Mouse (Mus musculus) ES-Bruce4 (cell line): ENCODE data around the gene Nhlrc4. TPM values are rescaled to one million over a fixed set of nuclear protein-coding genes. Genes with fewer than 3 reads are reported as not detected.

Experiments used
- H3K27ac ChIP-seq: 2 replicates; pipeline ENCODE4 v1.5.1; 2012; ENCODE audit warnings: low read length, inconsistent platforms; ENCODE audit not compliant: insufficient read depth
- H3K27me3 ChIP-seq: 2 replicates; pipeline ENCODE4 v1.6.1; 2012; ENCODE audit warnings: mild to moderate bottlenecking, low read length, inconsistent platforms; ENCODE audit not compliant: control insufficient read depth, poor library complexity, insufficient read depth, severe bottlenecking
- H3K36me3 ChIP-seq: 2 replicates; pipeline ENCODE4 v1.6.1; 2012; ENCODE audit warnings: inconsistent platforms, mild to moderate bottlenecking, low read length, moderate library complexity; ENCODE audit not compliant: control insufficient read depth, poor library complexity, insufficient read depth, severe bottlenecking
- H3K4me1 ChIP-seq: one replicate; pipeline ENCODE4 v1.8.1; 2011; ENCODE audit warnings: low read length; ENCODE audit not compliant: control insufficient read depth, insufficient read depth
- H3K4me3 ChIP-seq: 2 replicates; pipeline ENCODE4 v1.5.1; 2011; ENCODE audit warnings: low read depth, mild to moderate bottlenecking, low read length
- H3K9ac ChIP-seq: 2 replicates; pipeline ENCODE4 v1.6.1; 2012; ENCODE audit warnings: low read depth, mild to moderate bottlenecking, inconsistent platforms; ENCODE audit not compliant: poor library complexity, severe bottlenecking
- H3K9me3 ChIP-seq: replicated peaks from 2 replicates; pipeline ENCODE4 v1.6.1; 2012; ENCODE audit warnings: mild to moderate bottlenecking, low read length, inconsistent platforms; ENCODE audit not compliant: control insufficient read depth, poor library complexity, insufficient read depth, severe bottlenecking
- CTCF ChIP-seq: IDR thresholded peaks from one replicate; pipeline ENCODE4 v1.8.1; 2011; ENCODE audit warnings: low read depth, low read length
- EP300 ChIP-seq: IDR thresholded peaks from 2 replicates; pipeline ENCODE4 v1.6.1; 2011; ENCODE audit warnings: low read depth, low read length; ENCODE audit not compliant: insufficient read depth
- POLR2A ChIP-seq: IDR thresholded peaks from one replicate; pipeline ENCODE4 v1.8.1; 2011; ENCODE audit warnings: low read length; ENCODE audit not compliant: insufficient read depth
- polyA plus RNA-seq: library from polyadenylated mRNA; stranded (reverse); fragments of >200 nt; gene quantifications from 2 replicates; pipeline ENCODE4 v1.2.4, GENCODE M21; 2011; ENCODE audit warnings: low read depth; ENCODE audit not compliant: missing spikeins, insufficient read depth, insufficient read length

Gene Nhlrc4
- polyA plus RNA-seq, 1 experiment, result not detected

DNA sequence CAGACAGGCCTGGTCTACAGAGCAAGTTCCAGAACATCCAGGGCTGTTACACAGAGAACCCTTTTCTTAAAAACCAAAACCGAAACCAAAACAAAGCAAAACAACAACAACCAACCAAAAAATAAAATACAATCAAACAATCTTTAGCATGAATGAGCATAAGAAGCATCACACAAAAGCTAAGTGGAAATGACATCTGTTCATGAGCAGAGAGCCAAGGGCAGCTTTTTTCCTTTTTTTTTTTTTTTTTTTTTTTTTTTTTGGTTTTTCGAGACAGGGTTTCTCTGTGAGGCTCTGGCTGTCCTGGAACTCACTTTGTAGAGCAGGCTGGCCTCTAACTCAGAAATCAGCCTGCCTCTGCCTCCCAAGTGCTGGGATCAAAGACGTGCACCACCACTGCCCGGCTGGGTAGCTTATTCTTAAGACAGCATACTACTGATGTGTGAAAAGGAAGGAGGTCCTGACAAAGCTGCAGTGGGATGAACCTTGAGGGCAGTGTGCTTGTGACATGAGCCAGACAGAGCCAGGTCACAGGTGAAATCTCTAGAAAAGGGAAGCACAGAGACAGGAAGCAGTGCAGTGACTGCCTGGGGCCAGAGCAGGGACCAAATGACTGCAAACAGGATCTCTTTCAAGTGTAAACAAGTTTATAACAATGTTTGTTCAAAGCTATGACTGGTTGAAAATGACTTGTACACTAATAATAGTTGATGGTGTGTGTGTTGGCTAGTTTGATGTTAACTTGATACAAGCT is 26.4 kb upstream of the Nhlrc4 start:
- no peak overlapping the region for H3K9ac ChIP-seq
- H3K27ac ChIP-seq, result no peak overlapping the region
- H3K9me3 ChIP-seq, result no peaks in the 10 kb centered on the region
- TF ChIP-seq EP300 (no peak), CTCF (no peak), POLR2A (no peak)
- no peaks in the 10 kb centered on the region for H3K27me3 ChIP-seq
- no peaks in the 10 kb centered on the region for H3K36me3 ChIP-seq
- no peak overlapping the region for H3K4me3 ChIP-seq
- no peaks in the 10 kb centered on the region for H3K4me1 ChIP-seq

DNA sequence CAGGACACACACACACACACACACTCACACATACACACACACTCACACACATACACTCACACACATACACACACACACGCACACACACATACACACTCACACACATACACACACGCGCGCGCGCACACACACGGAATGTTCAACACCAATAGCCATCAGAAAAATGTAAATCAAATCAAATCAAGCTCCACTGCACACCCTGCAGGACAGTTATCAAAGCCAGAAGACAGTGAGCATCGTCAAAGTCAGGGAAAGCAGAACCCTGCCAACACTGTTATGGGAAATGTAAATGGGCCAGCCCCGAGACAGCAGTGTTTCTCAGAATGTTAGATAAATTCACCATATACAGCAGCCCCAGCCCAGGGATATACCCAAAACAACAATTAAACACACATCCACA is 25.7 kb upstream of the Nhlrc4 start:
- no peak for TF ChIP-seq POLR2A
- TF ChIP-seq EP300, result no peak
- TF ChIP-seq CTCF, result no peak
- H3K9me3 ChIP-seq, result no peaks in the 10 kb centered on the region

GRCm38 (mm10) chr17:25968176-25968575 is 23.4 kb upstream of the Nhlrc4 start:
- Histone ChIP-seq H3K9ac (no peak overlapping the region), H3K9me3 (no peaks in the 10 kb centered on the region)

More for the DNA sequence above, 25.7 kb upstream of the Nhlrc4 start:
- no peaks in the 10 kb centered on the region for H3K36me3 ChIP-seq
- no peak overlapping the region for H3K4me3 ChIP-seq
- no peak overlapping the region for H3K27ac ChIP-seq
- no peaks in the 10 kb centered on the region for H3K27me3 ChIP-seq
- no peaks in the 10 kb centered on the region for H3K4me1 ChIP-seq
- H3K9ac ChIP-seq, result no peak overlapping the region

DNA sequence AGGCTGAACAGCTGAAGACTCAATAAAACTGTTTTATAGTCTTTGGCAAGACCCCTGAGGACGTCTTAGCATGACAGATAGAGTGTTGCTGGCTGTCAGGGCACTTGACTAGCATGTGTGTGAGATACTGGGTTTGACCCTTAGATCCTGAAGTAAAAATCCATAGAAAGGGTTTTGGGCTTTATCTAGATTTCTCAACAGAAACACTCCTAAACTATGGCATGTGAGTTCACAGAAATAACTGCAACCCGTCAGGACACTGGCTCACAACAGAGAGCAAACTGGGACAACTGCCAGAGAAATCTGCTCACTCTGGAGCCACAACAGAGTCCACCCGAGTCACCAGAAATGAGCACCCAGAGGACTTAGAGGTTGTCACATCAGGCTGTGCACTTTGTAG is 22.9 kb upstream of the Nhlrc4 start:
- H3K27me3 ChIP-seq, result no peaks in the 10 kb centered on the region
- H3K9me3 ChIP-seq, result no peaks in the 10 kb centered on the region
- no peak overlapping the region for H3K27ac ChIP-seq
- no peaks in the 10 kb centered on the region for H3K36me3 ChIP-seq
- H3K9ac ChIP-seq, result no peak overlapping the region
- TF ChIP-seq CTCF (no peak), POLR2A (no peak), EP300 (no peak)
- H3K4me1 ChIP-seq, result no peaks in the 10 kb centered on the region
- H3K4me3 ChIP-seq, result no peak overlapping the region

More at GRCm38 (mm10) chr17:25968176-25968575, 23.4 kb upstream of the Nhlrc4 start:
- Histone ChIP-seq H3K36me3 (no peaks in the 10 kb centered on the region), H3K27me3 (no peaks in the 10 kb centered on the region), H3K4me1 (no peaks in the 10 kb centered on the region), H3K27ac (no peak overlapping the region), H3K4me3 (no peak overlapping the region)
- no peak for TF ChIP-seq EP300
- no peak for TF ChIP-seq CTCF
- TF ChIP-seq POLR2A, result no peak

DNA sequence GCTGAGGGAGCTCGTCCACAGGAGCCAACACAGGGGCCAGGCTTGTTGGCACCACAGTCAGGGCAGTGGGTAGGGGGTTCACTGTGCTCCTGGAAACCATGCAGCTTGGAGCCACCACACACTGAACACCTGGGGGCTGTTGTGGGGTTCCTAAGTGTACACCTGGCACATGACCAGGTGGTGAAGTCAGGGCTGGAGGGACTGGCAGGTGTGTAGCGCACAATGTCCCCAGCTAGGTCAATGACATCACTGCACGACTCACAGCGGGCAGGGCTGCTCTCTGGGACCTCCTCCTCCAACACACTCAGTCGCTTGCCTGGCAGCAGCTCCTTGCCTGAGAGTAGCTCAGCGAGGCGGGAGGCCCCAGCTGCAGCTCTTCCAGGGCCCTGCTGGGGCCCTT is 19.5 kb upstream of the Nhlrc4 start:
- Histone ChIP-seq H3K27me3 (no peaks in the 10 kb centered on the region), H3K4me3 (no peak overlapping the region), H3K9ac (no peak overlapping the region), H3K36me3 (no peaks in the 10 kb centered on the region), H3K9me3 (no peaks in the 10 kb centered on the region), H3K4me1 (no peaks in the 10 kb centered on the region), H3K27ac (no peak overlapping the region)
- TF ChIP-seq CTCF, result no peak
- no peak for TF ChIP-seq POLR2A
- TF ChIP-seq EP300, result no peak

DNA sequence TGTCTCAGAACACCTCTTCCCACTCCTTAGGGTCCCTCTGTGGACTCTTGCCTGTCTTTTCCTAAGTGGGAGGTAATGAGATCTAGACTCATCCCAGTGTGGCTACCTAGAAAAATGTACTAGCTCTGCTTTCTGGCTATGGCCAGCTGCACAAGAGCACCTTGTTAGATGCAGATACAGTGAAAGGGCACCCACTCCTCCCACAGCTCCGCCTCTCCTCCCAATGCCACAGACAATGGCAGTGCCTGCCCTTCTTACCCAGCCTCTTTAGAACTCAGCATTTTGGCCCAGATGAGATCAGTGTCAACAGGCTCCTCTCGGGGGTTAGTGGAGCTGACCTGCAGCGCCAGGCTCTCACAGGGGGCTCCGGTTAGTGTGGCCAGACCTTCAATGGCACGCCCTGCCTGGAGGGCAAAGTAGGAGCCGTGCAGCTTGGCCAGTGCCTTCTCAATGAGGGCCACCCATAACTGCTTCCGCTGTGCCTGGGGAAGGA is 17.7 kb upstream of the Nhlrc4 start:
- no peaks in the 10 kb centered on the region for H3K36me3 ChIP-seq
- TF ChIP-seq POLR2A (no peak), CTCF (no peak), EP300 (no peak)
- H3K4me1 ChIP-seq, result no peaks in the 10 kb centered on the region
- no peak overlapping the region for H3K9ac ChIP-seq
- H3K4me3 ChIP-seq, result no peak overlapping the region
- no peaks in the 10 kb centered on the region for H3K9me3 ChIP-seq
- H3K27me3 ChIP-seq, result no peaks in the 10 kb centered on the region
- H3K27ac ChIP-seq, result no peak overlapping the region
